Mouse (Mus musculus): ENCODE data around the gene Slc39a1. TPM values are rescaled to one million over a fixed set of nuclear protein-coding genes. Genes with fewer than 3 reads are reported as not detected.
"Not testable (repeated sequence)": the region's sequence is repeated elsewhere in the genome, so short reads cannot be mapped to it uniquely, and the experiment has no call there.

The Slc39a1 gene
- polyA plus RNA-seq, 1 experiment, result 100 TPM

DNA sequence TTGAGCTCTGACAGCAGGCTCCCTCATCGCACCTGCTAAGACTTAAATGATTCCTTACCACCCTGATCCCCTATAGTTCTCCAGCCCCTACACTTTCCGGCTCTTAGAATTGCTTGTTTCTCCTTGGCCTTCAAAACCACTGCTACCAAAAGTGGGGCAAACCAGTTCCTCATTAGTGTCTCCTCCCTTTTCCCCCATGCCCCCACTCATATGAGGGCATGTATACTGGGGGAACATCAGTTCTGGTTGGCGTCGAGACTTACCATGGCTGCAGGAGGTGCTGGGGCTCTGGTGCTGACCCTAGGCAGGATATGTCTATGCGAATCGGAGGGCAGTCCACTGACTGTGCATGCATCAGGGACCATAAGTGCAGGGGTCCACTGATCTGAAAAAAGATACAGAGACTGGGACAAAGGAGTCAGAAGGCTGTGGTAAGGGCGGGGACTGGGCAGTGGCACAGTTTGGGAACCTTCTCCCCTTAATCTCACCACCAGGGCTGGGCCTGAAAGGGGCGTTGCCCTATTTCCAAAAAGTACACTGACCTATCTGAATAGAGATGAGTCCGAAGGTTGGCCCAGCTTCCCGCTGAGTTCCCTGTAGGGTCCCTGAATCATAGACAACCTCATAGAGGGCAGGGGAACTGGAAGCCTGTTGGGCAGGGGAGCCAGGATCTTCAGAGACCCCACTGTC, 6.2 kb upstream of the Slc39a1 start:
- no peak for DNase-seq (ENCODE audit: low read depth)

DNA sequence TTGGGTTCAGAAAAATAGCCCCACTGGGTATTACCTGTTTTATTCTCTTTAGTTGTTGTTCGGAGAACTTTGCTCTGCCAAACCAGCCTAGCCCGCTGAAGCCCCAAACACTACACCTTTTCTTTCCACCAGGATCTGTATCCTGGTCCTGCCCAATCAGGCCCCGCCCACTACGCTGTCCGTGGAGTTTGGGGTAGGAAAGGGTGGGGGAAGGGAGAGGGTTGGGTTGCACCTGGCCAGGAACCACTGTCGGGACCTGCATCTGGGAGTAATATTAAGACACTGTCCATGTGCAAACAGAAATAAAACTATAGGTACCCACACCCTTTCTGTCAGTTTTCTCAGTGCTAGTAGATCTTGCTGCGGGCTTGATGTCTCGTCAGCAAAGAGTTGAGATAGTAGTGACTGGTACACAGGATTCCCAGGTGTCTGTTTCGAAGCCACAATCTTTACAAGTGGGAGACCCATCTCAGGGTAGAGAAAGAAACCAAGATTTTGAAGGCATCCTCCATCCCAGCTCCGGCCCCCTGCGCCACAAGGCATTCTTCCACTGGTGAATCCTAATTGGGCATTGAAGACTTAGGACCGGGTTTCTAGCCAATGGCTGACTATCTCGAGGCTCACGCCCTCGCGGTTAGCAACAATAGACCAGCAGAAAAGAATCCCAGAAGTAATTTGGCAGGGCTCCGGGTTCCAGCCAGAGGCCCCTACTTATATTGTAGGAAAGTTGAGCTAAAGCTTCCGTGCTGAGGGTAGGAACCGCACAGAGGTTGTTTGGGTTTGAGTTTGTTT, 4.8 kb upstream of the Slc39a1 start, which contains the start of gene Creb3l4:
Creb3l4 (minus strand) TSS at position 529 of the 792 bp plus-strand sequence.
- DNase-seq (ENCODE audit: low read depth), result no peak

DNA sequence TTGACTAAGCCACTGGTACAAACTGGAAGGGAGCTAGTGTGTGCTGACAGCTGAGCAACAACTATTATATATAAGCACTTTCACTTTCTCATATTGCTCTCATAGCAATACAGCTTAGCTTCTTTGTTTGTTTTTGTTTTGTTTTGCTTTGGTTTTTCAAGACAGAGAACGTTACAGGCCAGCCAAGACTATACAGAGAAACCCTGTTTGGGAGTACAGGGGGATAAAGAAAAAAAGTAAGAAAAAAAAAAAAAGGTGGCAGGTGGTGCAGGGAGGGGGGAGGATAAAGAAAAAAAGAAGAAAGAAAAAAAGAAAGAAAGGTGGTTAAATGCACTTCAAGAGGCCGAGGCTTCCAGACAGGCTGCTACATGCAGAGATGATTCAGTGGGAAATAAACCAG, 2.6 kb upstream of the Slc39a1 start:
- DNase-seq (ENCODE audit: low read depth), result no peak

DNA sequence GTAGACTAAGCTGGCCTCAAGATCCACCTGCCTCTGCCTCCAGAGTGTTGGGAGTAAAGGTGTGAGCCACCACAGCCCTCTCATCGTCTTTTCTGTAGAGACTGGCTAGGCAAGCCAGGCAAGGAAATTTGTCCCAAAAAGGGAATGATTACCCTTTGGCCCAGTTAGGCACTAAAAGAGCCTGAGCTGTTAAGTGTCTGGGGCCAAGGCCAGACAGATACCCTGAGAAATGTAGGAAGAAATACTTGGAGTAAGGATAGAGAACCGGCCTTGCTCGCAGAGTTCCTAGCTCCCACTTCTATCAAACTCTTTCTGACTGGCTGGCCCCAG, 377 bp upstream of the Slc39a1 start:
- no peak for DNase-seq (ENCODE audit: low read depth)

DNA sequence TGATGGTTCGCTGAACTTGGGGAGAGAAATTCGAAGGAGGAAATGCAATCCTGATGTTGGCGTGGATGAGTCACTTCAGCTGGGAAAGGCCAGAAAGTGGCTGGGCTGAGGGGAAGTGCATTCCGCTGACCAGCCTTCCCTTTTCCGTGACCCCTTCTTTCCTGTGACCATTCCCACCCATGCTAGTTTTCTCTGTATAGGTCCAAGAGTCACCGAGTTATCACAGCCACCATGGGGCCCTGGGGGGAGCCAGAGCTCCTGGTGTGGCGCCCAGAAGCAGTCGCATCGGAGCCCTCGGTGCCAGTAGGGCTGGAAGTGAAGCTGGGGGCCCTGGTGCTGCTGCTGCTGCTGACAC, 751 bp downstream of the Slc39a1 start:
- no peak for DNase-seq (ENCODE audit: low read depth)

DNA sequence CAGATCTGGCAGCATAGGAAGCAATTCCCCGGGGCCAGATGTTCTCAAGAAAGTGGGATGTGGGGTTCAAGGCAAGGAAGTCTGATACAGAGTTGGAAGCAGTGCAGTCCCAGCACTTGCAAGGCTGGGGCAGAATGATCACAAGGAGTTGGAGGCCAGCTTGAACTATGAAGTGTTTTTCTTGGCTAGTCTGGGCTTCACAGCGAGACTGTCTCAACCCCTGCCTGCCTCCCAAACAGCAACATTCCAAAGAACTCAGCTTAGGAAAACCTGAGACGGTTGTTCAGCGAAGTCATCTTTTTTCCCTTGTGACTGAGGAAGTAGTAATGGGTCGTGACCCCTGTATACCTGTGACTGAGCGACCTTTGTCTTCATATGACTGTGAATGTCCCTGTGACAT, 2.8 kb downstream of the Slc39a1 start:
- no peak for DNase-seq (ENCODE audit: low read depth)

DNA sequence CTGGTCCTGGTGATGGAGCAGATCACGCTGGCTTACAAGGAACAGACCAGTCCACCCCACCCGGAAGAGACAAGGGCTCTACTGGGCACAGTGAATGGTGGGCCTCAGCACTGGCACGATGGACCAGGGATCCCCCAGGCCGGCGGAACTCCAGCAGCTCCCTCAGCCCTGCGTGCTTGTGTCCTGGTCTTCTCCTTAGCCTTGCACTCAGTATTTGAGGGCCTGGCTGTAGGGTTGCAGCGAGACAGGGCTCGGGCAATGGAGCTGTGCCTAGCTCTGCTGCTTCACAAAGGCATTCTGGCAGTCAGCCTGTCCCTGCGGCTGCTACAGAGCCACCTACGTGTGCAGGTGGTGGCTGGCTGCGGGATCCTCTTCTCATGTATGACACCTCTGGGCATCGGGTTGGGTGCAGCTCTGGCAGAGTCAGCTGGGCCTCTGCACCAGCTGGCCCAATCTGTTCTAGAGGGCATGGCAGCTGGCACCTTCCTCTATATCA, 3.8 kb downstream of the Slc39a1 start:
- DNase-seq (ENCODE audit: low read depth), result not testable (repeated sequence)

DNA sequence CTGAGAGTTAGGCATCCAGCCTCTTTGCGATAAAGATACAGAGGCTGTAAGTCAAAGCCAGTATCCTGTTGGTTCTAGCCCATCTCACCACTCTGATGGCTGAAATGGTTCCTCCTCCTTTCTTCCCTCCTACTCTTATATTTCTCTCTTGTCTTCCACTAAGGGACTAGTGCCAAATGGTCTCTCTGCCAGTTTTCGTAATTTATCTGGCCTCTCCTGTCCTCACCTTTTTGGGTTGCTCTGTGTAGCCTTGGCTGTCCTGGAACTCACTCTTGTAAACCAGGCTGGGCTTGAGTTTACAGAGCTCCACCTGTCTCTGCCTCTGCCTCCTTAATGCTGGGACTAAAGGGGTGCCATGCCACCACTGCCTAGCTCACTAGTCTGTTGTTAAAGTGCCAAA, 4.7 kb downstream of the Slc39a1 start:
- DNase-seq (ENCODE audit: low read depth), result not testable (repeated sequence)

DNA sequence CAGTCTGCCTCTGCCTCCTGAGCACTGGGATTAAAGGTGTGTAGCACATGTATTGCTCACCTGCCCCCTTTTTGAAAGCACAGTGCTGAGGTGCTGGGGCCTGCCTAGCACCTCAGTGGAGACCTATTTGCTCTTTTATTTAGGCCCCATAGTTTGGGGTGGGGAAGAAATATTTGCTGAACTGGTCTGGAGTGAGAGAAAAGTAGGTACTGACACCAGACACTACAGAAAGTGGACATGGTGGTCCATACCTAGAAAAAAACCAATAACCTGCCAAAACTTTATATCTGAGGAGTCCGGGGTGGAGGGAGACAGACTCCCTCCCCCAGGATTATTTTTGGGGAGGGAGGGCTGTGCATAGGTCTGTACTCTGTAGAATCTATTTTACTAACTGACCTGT, 5.2 kb downstream of the Slc39a1 start:
- not testable (repeated sequence) for DNase-seq (ENCODE audit: low read depth)

DNA sequence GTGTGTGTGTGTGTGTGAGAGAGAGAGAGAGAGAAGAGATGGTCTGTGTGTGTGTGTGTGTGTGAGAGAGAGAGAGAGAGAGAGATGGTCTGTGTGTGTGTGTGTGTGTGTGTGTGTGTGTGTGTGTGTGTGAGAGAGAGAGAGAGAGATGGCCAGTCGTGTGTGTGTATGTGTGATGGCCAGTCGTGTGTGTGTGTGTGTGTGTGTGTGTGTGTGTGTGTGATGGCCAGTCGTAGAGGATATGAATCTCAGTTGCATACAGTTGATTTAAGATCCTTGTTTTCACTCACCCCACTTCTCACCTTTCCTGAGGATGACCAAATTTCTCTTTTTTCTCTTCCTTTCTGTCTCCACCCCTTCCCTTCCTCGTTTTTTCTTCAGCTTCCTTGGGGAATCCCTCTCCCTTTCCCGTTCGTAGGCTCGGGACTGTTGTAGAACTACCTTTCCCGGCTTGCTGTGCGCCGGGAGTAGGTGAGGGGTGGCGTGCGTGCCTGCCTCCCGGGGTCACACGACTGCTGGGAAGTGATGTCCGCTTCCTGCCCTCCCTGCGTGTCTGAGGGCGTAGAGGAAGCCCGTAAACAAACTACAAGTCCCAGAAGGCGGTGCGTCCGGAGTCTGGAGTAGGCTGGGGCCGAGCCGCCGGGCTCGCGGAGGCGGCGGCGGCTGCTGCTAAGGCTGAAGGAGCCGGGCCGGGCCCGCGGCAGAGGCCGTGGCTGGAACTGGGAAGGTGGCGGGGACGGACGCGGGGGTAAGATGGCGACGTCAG, 5.9 kb downstream of the Slc39a1 start, which contains the start of gene Crtc2:
Crtc2 (plus strand) TSS at position 511 of the 766 bp plus-strand sequence.
- DNase-seq (ENCODE audit: low read depth), result peak; percentile 85

DNA sequence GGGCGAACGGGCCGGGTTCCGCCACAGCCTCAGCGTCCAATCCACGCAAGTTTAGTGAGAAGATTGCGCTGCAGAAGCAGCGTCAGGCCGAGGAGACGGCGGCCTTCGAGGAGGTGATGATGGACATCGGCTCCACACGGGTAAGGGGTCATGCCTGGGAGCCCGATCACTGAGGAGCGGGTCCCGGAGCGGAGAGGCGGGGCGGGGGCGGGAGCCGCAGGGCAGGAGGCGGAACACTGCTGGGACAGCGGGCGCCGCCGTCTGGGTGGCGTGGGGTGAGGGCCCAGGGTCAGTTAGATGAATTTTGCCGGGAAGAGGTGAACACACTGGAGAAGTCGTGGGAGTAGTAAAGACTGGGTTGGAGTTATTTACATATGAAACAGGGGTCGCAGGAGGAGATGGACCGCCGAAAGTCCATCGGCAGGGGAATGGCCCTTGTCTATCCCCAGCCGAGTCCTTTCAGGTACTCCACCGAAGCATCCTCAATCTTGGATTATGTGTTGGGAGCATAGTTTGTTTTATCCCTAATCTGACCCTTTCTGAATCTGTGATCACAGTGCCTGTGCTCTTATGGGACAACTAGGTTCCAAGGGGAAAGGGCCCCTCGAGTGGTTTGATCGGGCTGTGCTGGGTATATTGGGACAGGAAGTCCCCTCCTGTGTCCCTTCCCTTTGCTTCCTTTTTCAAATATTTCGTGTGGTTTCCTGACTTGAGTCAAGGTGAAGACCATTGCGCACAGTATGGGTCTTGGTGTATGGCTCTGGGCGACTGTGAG, 6.6 kb downstream of the Slc39a1 start:
- DNase-seq (ENCODE audit: low read depth), result no peak

DNA sequence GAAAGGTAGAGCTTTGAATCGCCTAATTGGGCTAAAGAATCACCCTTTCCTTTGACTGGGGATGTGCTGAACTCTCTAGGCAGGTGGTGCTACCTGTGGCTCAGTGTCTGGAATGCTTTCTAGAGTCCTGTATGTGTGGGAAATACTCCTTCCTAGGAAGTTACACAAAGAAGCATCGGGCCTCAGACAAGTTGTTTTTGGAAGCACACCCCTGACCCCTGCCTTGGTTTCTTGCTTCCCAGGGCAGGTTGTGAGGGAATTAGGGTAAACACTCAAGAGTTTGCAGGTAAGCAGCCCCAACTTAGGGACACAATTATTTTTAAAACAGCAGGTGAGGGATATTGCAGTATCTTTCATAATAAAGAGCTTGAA, 7.2 kb downstream of the Slc39a1 start:
- no peak for DNase-seq (ENCODE audit: low read depth)

DNA sequence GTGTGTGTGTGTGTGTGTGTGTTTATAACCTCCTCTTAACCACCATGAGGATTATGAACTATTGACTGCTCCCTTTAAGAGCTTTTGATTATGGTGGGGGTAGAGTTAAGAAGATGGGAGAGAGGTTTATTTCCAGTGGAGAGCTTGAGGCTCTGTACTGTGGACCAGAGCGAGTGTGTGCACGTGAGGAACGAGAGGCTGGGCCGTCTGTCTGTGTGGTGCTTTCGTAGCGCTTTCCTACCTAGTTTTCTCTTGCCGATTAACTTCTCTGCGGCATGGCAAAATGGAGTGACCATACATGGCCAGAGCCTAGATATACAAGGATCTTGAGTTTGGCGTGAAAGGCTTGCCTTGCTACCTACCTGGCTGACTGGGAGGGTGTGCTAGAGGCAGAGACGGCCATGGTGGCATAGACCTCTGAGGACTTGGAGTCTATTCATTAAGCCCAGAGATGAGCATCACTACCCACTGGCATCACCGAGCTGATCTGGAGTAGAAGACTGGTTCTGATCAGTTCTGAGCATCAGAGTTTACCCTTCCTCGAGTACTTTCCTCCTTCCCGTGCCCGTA, 7.9 kb downstream of the Slc39a1 start:
- DNase-seq (ENCODE audit: low read depth), result no peak

DNA sequence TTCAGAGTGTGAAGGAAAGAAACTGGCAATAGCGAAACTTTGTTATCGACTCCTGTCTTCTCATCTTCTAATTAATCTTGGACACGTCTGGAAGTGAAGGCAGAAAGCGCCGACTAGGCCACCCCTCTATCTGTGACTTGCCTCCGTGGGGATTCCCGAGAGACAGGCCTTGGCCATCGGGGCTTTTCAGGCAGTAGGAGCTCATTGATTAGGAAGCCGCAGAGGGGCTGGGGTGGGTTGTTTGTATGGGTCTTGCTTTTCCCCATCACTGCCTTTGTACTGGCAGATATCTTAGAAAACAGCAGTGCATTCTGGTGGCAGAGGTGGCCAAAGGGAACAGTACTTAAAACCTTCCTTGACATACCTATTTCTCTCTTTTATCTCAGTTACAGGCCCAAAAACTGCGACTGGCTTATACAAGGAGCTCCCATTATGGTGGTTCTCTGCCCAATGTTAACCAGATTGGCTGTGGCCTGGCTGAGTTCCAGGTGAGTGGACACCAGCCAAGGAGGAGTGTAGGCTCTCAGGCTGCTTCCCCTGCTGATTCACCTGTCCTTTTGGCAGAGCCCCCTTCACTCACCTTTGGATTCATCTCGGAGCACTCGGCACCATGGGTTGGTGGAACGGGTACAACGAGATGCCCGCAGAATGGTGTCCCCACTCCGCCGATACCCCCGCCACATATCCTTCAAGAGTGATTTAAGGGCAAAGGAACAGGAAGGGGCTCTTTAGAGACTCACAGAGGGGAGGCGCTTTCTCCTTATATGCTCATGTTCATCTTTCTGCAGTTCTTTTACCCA, 9.0 kb downstream of the Slc39a1 start:
- no peak for DNase-seq (ENCODE audit: low read depth)

DNA sequence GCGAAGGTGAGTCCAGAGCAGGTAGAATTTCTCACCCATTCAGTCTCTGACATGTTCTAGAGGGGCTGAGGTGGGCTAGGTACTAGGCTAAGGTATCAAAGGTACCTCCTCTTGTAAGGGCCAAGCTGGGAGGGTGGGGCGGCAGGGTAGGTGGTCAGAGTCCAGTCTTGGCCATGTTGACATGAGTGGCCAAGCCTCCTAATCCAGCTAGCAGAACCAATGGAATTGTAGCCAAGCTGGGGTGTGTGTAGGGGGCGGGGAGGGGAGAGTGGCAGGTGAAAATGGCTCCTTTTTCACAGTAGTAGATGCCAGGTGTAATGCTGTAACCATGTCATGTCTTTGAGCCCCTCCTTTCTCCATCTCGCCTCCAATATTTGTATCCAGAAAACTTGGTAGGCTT, 10.5 kb downstream of the Slc39a1 start:
- DNase-seq (ENCODE audit: low read depth), result no peak

DNA sequence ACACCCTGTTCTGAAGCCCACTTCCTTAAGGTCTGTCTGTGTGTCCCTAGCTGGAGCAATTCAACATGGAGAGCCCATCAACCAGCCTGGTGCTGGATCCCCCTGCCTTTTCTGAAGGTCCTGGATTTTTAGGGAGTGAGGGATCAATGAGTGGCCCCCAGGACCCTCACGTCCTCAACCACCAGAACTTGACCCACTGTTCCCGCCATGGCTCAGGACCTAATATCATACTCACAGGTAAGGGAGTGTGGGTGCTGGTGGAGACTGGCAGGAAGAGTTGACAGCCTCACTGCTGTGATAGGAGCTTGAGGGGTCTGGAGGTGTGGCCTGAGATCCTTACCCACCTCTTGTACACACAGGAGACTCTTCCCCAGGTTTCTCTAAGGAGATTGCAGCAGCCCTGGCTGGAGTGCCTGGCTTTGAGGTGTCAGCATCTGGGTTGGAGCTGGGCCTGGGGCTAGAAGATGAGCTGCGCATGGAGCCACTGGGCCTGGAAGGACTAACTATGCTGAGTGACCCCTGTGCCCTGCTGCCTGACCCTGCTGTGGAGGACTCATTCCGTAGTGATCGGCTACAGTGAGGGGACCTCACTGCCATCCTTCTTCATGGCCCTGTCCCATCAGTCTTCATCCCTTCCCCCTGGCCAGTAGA, 15.3 kb downstream of the Slc39a1 start:
- no peak for DNase-seq (ENCODE audit: low read depth)

DNA sequence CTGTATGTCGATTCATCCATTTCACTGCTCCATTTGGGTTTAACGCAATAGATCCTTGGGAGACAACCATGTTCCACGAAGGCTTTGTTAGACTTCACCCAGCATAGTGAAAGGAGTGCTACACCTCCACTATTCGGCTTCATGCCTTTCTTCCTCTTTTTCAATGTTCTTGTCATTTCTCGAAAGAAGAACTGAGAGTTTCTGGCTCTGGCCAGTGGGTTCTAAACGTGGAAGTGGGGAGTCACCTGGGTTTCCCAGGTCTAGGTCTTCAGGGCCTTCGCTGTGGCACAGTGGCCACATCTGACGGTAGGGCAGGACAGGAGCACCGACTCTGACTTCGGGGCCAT, 16.7 kb downstream of the Slc39a1 start:
- DNase-seq (ENCODE audit: low read depth), result no peak

DNA sequence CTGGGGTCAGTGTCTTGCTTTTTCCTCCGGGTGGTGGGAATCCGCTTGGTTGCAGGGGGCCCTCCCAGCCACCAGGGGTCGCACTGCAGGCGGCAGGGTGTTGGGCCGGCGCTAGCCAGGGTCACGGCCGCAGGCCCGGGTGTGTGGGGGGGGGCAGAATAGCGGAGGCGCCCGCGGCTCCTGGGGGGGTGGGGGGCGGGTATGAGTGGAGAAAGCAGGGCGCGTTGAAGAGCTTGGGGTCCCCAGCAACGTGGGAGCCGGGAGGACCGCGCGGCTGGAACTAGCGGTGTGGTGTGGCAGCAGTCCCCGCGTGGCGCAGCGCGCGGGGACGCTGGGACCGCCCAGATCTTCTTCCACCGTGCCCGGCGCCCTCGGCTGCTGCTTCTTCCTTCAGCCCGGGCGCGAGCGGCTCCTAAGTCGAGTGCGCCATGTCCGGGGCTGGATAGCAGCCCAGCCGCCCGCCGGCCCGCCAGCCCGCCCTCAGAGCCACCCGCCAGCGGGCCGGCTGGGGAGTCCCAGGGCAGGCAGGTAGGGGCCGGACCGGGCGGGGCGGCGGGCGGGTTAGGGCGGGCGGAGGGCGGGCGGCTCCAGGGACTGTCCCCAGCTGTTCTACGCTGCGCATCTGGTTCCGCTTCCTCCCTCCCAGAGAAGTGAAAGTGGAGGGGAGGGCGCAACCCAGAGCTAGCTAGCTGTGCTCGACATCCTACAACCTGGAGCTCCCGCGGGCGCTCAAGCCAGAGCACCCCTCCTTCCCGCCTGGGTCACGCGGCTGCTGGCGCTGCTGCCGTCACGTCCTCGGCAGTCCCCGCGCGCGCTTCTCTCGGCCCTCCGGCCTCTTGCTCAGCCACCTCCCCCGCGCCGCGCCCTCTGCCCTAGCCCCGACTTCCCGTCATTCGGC, 17.3 kb downstream of the Slc39a1 start, which contains the start of gene Dennd4b:
Dennd4b (plus strand) TSS at position 152 of the 898 bp plus-strand sequence.
- no peak for DNase-seq (ENCODE audit: low read depth)

Data from gonadal fat pad, adult 2 months (tissue).